Mouse (Mus musculus) embryonic facial prominence, embryonic 13.5 days (tissue): ENCODE measurements around the gene Sorbs2. TPM values are rescaled to one million over a fixed set of nuclear protein-coding genes. Genes with fewer than 3 reads are reported as not detected.

ENCODE experiments used
- ATAC-seq: fragments of 200-750 bp; cut with Nextera tagmentation; 2 replicates; pipeline ENCODE4 v1.8.0; 2017; ENCODE audit warnings: low read depth; ENCODE audit not compliant: insufficient number of reproducible peaks, insufficient read depth, low FRiP score, low TSS enrichment
- H3K27ac ChIP-seq: fragments of 300-500 bp; sonication (generic); 2 replicates; pipeline ENCODE4 v1.5.1; 2015; ENCODE audit warnings: moderate library complexity, mild to moderate bottlenecking, inconsistent platforms
- H3K27me3 ChIP-seq: fragments of 300-500 bp; sonication (generic); 2 replicates; pipeline ENCODE4 v1.6.1; 2015; ENCODE audit warnings: mild to moderate bottlenecking, inconsistent platforms
- H3K36me3 ChIP-seq: fragments of 300-500 bp; sonication (generic); 2 replicates; pipeline ENCODE4 v1.6.1; 2015; ENCODE audit warnings: mild to moderate bottlenecking, inconsistent platforms
- H3K4me1 ChIP-seq: fragments of 300-500 bp; sonication (generic); 2 replicates; pipeline ENCODE4 v1.6.1; 2015; ENCODE audit warnings: inconsistent platforms
- H3K4me2 ChIP-seq: fragments of 300-500 bp; sonication (generic); 2 replicates; pipeline ENCODE4 v1.6.1; 2015; ENCODE audit warnings: moderate library complexity, mild to moderate bottlenecking, inconsistent platforms
- H3K4me3 ChIP-seq: fragments of 300-500 bp; sonication (generic); 2 replicates; pipeline ENCODE4 v1.5.1; 2015; ENCODE audit warnings: mild to moderate bottlenecking, inconsistent platforms
- H3K9ac ChIP-seq: fragments of 300-500 bp; sonication (generic); 2 replicates; pipeline ENCODE4 v1.6.1; 2015; ENCODE audit warnings: mild to moderate bottlenecking, inconsistent platforms
- H3K9me3 ChIP-seq: fragments of 300-500 bp; sonication (generic); 2 replicates; pipeline ENCODE4 v1.6.1; 2016; ENCODE audit warnings: inconsistent platforms
- WGBS: fragments of 180-500 bp; shearing (Covaris S2); methylation state at CpG from one replicate; pipeline ENCODE4 v1.1.7; 2015; ENCODE audit warnings: mixed read lengths; 5-methylcytosine and 5-hydroxymethylcytosine counted together
- polyA plus RNA-seq: library from polyadenylated mRNA; unstranded; fragments of >200 nt; fragmentation: Nextera tagmentation; extraction: Ambion mirVana; gene quantifications from 2 replicates; pipeline ENCODE4 v1.2.1, GENCODE M21; 2015

Sorbs2 gene
- polyA plus RNA-seq: 24.5 and 34.9 TPM in 2 replicates

GRCm38 (mm10) chr8:45507634-45508321 is at the start of gene Sorbs2:
Gene Sorbs2 (plus strand): TSS chr8:45507788.
- ATAC-seq: 0 out of 2 replicates have a peak, but pooled peaks have one; percentile 37
- 3% methylated on average over 16 of the region's 16 CpGs for WGBS
- Histone ChIP-seq H3K9me3 (no peaks in the 10 kb centered on the region), H3K27me3 (0 out of 2 replicates have a peak, but pooled peaks cover 4% of the 10 kb centered on the region), H3K9ac (peak within 1 kb of the TSS; percentile 68), H3K4me3 (peak within 1 kb of the TSS; percentile 41), H3K36me3 (no peaks in the 10 kb centered on the region), H3K4me2 (peak within 1 kb of the TSS; percentile 63), H3K4me1 (peaks cover 14% of the 10 kb centered on the region), H3K27ac (peak within 1 kb of the TSS; percentile 11; the same call in 1 of the 2 replicates)

GRCm38 (mm10) chr8:45457874-45458273 is 49.7 kb upstream of the Sorbs2 start:
- H3K4me2 ChIP-seq: no peak overlapping the region

GRCm38 (mm10) chr8:45469006-45469405 is 38.6 kb upstream of the Sorbs2 start:
- Histone ChIP-seq H3K4me2 (no peak overlapping the region), H3K27me3 (no peaks in the 10 kb centered on the region), H3K27ac (no peak overlapping the region), H3K9me3 (no peaks in the 10 kb centered on the region), H3K9ac (no peak overlapping the region), H3K4me3 (no peak overlapping the region), H3K36me3 (no peaks in the 10 kb centered on the region), H3K4me1 (no peaks in the 10 kb centered on the region)
- WGBS: 65% methylated on average over 2 of the region's 2 CpGs
- no peak for ATAC-seq

More at GRCm38 (mm10) chr8:45457874-45458273, 49.7 kb upstream of the Sorbs2 start:
- Histone ChIP-seq H3K4me3 (no peak overlapping the region), H3K4me1 (no peaks in the 10 kb centered on the region), H3K9me3 (0 out of 2 replicates have a peak, but pooled peaks cover 3% of the 10 kb centered on the region), H3K27ac (no peak overlapping the region), H3K27me3 (no peaks in the 10 kb centered on the region), H3K36me3 (no peaks in the 10 kb centered on the region), H3K9ac (no peak overlapping the region)
- ATAC-seq: no peak

GRCm38 (mm10) chr8:45469507-45470178 is 37.9 kb upstream of the Sorbs2 start:
- Histone ChIP-seq H3K27ac (no peak overlapping the region), H3K9ac (no peak overlapping the region)

GRCm38 (mm10) chr8:45480886-45481285 is 26.7 kb upstream of the Sorbs2 start:
- H3K36me3 ChIP-seq: no peaks in the 10 kb centered on the region
- 59% methylated on average over 4 of the region's 4 CpGs for WGBS
- H3K27ac ChIP-seq: no peak overlapping the region
- no peaks in the 10 kb centered on the region for H3K27me3 ChIP-seq
- H3K4me3 ChIP-seq: no peak overlapping the region
- H3K4me2 ChIP-seq: no peak overlapping the region
- H3K4me1 ChIP-seq: no peaks in the 10 kb centered on the region
- ATAC-seq: no peak
- no peak overlapping the region for H3K9ac ChIP-seq
- H3K9me3 ChIP-seq: no peaks in the 10 kb centered on the region

More at GRCm38 (mm10) chr8:45469507-45470178, 37.9 kb upstream of the Sorbs2 start:
- no peak for ATAC-seq
- Histone ChIP-seq H3K9me3 (no peaks in the 10 kb centered on the region), H3K36me3 (no peaks in the 10 kb centered on the region), H3K27me3 (no peaks in the 10 kb centered on the region), H3K4me3 (no peak overlapping the region), H3K4me2 (no peak overlapping the region), H3K4me1 (no peaks in the 10 kb centered on the region)
- 75% methylated on average over 8 of the region's 8 CpGs for WGBS

GRCm38 (mm10) chr8:45486281-45486680 is 21.3 kb upstream of the Sorbs2 start:
- no peak overlapping the region for H3K4me2 ChIP-seq
- no peaks in the 10 kb centered on the region for H3K9me3 ChIP-seq
- no peaks in the 10 kb centered on the region for H3K36me3 ChIP-seq
- H3K4me1 ChIP-seq: no peaks in the 10 kb centered on the region
- H3K27ac ChIP-seq: no peak overlapping the region
- 65% methylated on average over 3 of the region's 3 CpGs for WGBS
- no peak for ATAC-seq
- no peak overlapping the region for H3K4me3 ChIP-seq
- no peak overlapping the region for H3K9ac ChIP-seq
- no peaks in the 10 kb centered on the region for H3K27me3 ChIP-seq

GRCm38 (mm10) chr8:45503971-45504370 is 3.6 kb upstream of the Sorbs2 start:
- no peak overlapping the region for H3K4me3 ChIP-seq
- 77% methylated on average over 7 of the region's 7 CpGs for WGBS
- H3K9ac ChIP-seq: no peak overlapping the region
- no peak for ATAC-seq
- H3K27me3 ChIP-seq: 0 out of 2 replicates have a peak, but pooled peaks cover 4% of the 10 kb centered on the region
- no peaks in the 10 kb centered on the region for H3K36me3 ChIP-seq
- H3K4me1 ChIP-seq: peaks cover 14% of the 10 kb centered on the region
- no peak overlapping the region for H3K4me2 ChIP-seq
- H3K9me3 ChIP-seq: no peaks in the 10 kb centered on the region
- H3K27ac ChIP-seq: no peak overlapping the region

GRCm38 (mm10) chr8:45506376-45506775 is 1.2 kb upstream of the Sorbs2 start:
- no peak overlapping the region for H3K9ac ChIP-seq
- no peak for ATAC-seq
- H3K27ac ChIP-seq: no peak overlapping the region
- WGBS: 68% methylated on average over 4 of the region's 4 CpGs
- H3K4me2 ChIP-seq: no peak overlapping the region
- H3K9me3 ChIP-seq: no peaks in the 10 kb centered on the region
- no peak overlapping the region for H3K4me3 ChIP-seq
- H3K4me1 ChIP-seq: peaks cover 14% of the 10 kb centered on the region
- H3K27me3 ChIP-seq: 0 out of 2 replicates have a peak, but pooled peaks cover 4% of the 10 kb centered on the region
- no peaks in the 10 kb centered on the region for H3K36me3 ChIP-seq

GRCm38 (mm10) chr8:45507277-45507633 is 333 bp upstream of the Sorbs2 start:
- Histone ChIP-seq H3K4me3 (peak overlapping the region; percentile 41), H3K4me2 (peak overlapping the region; percentile 63), H3K27ac (no peak overlapping the region), H3K27me3 (0 out of 2 replicates have a peak, but pooled peaks cover 4% of the 10 kb centered on the region), H3K36me3 (no peaks in the 10 kb centered on the region), H3K9ac (peak overlapping the region; percentile 68; the same call in 1 of the 2 replicates), H3K9me3 (no peaks in the 10 kb centered on the region), H3K4me1 (peaks cover 14% of the 10 kb centered on the region)
- WGBS: 30% methylated on average over 8 of the region's 8 CpGs
- peak; percentile 43; the same call in 1 of the 2 replicates for ATAC-seq

- 56% methylated on average over 7 of the region's 7 CpGs for WGBS
- peak overlapping the region; percentile 63 for H3K4me2 ChIP-seq
- H3K27ac ChIP-seq: no peak overlapping the region
- peaks cover 14% of the 10 kb centered on the region for H3K4me1 ChIP-seq
- ATAC-seq: no peak
- peak overlapping the region; percentile 41 for H3K4me3 ChIP-seq
- no peaks in the 10 kb centered on the region for H3K36me3 ChIP-seq
- H3K9ac ChIP-seq: peak overlapping the region; percentile 68
- H3K27me3 ChIP-seq: 0 out of 2 replicates have a peak, but pooled peaks cover 4% of the 10 kb centered on the region
- no peaks in the 10 kb centered on the region for H3K9me3 ChIP-seq
Measured at GRCm38 (mm10) chr8:45508521-45509104, 1.0 kb downstream of the Sorbs2 start.

- 0 out of 2 replicates have a peak, but pooled peaks cover 2% of the 10 kb centered on the region for H3K27me3 ChIP-seq
- no peaks in the 10 kb centered on the region for H3K36me3 ChIP-seq
- no peak overlapping the region for H3K4me3 ChIP-seq
- no peak overlapping the region for H3K9ac ChIP-seq
- H3K4me2 ChIP-seq: no peak overlapping the region
- no peak for ATAC-seq
- H3K9me3 ChIP-seq: no peaks in the 10 kb centered on the region
- H3K27ac ChIP-seq: no peak overlapping the region
- peaks cover 12% of the 10 kb centered on the region for H3K4me1 ChIP-seq
Measured at GRCm38 (mm10) chr8:45512369-45512768, 4.8 kb downstream of the Sorbs2 start.
